Mouse (Mus musculus) liver, embryonic 14.5 days (tissue): Measurements from ENCODE around the gene Olfr211. TPM values are rescaled to one million over a fixed set of nuclear protein-coding genes. Genes with fewer than 3 reads are reported as not detected.
A peak's percentile ranks its signal among the peaks of the same experiment; 100 is the strongest.

Source experiments
- ATAC-seq: fragments of 200-750 bp; cut with Nextera tagmentation; 2 replicates; pipeline ENCODE4 v1.8.0; 2017; ENCODE audit warnings: moderate number of reproducible peaks, mild to moderate bottlenecking, moderate library complexity; ENCODE audit not compliant: insufficient read depth
- DNase-seq, 3 experiments: peaks; one replicate each; pipeline ENCODE4 v3.0.0-alpha.2; 2012 to 2013; ENCODE audit warnings: low read depth in 3 of 3, low spot score in 3 of 3
- H3K27ac ChIP-seq: fragments of 300-500 bp; sonication (generic); 2 replicates; pipeline ENCODE4 v1.5.1; 2014; ENCODE audit warnings: moderate library complexity, mild to moderate bottlenecking, control low read depth, inconsistent platforms
- H3K27me3 ChIP-seq: fragments of 300-500 bp; sonication (generic); 2 replicates; pipeline ENCODE4 v1.6.1; 2014; ENCODE audit warnings: mild to moderate bottlenecking, low read length, moderate library complexity; ENCODE audit not compliant: control insufficient read depth, insufficient read depth
- H3K36me3 ChIP-seq: fragments of 300-500 bp; sonication (generic); replicated peaks from 2 replicates; pipeline ENCODE4 v1.6.1; 2014; ENCODE audit warnings: low read depth; ENCODE audit not compliant: control insufficient read depth, insufficient read depth
- H3K4me1 ChIP-seq, 2 experiments: fragments of 200-500 bp in 1 of 2; fragments of 300-500 bp in 1 of 2; sonication (generic) in 1 of 2; replicated peaks; 2 replicates each; pipeline ENCODE4 v1.6.1; 2012 to 2014; ENCODE audit warnings: antibody characterized with exemption in 1 of 2, inconsistent platforms in 1 of 2, low read length in 1 of 2; ENCODE audit not compliant: control insufficient read depth in 2 of 2, insufficient read depth in 2 of 2
- H3K4me2 ChIP-seq: fragments of 300-500 bp; sonication (generic); 2 replicates; pipeline ENCODE4 v1.6.1; 2014; ENCODE audit warnings: low read depth, mild to moderate bottlenecking, control low read depth, moderate library complexity
- H3K4me3 ChIP-seq, 2 experiments: fragments of 200-500 bp in 1 of 2; fragments of 300-500 bp in 1 of 2; sonication (generic) in 1 of 2; 2 replicates each; pipeline ENCODE4 v1.5.1; 2012 to 2014; ENCODE audit warnings: low read depth in 2 of 2, low read length in 2 of 2, mild to moderate bottlenecking in 2 of 2, control low read depth in 1 of 2, inconsistent platforms in 1 of 2, moderate library complexity in 1 of 2; ENCODE audit not compliant: insufficient read depth in 1 of 2
- H3K9ac ChIP-seq: fragments of 300-500 bp; sonication (generic); replicated peaks from 2 replicates; pipeline ENCODE4 v1.6.1; 2014; ENCODE audit warnings: mild to moderate bottlenecking, control low read depth, moderate library complexity
- H3K9me3 ChIP-seq: fragments of 300-500 bp; sonication (generic); 2 replicates; pipeline ENCODE4 v1.6.1; 2016; ENCODE audit warnings: low read length, mixed read lengths; ENCODE audit not compliant: control insufficient read depth
- CTCF ChIP-seq: IDR thresholded peaks from 2 replicates; pipeline ENCODE4 v1.5.1; 2016; ENCODE audit warnings: antibody characterized with exemption, low read depth, control low read depth
- EP300 ChIP-seq: IDR thresholded peaks from 2 replicates; pipeline ENCODE4 v1.6.1; 2016; ENCODE audit warnings: antibody characterized with exemption, low read depth
- WGBS: fragments of 180-500 bp; shearing (Covaris S2); extraction: QIAGEN DNeasy Blood & Tissue Kit; methylation state at CpG from one replicate; pipeline ENCODE4 v1.1.7; 2014; ENCODE audit not compliant: insufficient replicate concordance; 5-methylcytosine and 5-hydroxymethylcytosine counted together
- polyA plus RNA-seq, 2 experiments: library from polyadenylated mRNA; depleted of rRNA in 1 of 2; stranded (reverse) in 1 of 2; unstranded in 1 of 2; fragments of >200 nt; fragmentation: Nextera tagmentation in 1 of 2; extraction: Ambion mirVana in 1 of 2; gene quantifications; 2 replicates each; pipeline versions ENCODE4 v1.2.1 to v1.2.3; 2012 to 2014

The Olfr211 gene
- polyA plus RNA-seq, 2 experiments: not detected

DNA sequence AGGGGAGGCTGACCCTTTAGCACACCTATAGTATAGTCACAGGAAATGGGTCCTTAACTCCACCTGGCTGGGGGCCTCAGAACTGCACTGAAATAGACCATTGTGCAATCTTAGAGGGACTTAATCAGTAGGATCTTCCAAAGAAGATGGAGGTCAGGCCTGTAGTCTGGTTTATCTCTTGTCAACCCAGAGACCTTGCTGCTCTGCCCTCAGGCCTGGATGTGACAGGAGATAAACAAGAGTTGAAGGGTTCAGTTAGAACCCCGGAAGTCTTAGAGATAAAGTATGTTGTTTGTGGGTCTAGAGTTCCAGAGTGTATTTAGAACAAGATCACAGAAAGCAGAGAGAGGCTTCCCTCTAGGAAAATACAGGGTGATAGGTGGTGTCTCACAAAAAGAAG is 32.4 kb upstream of the Olfr211 start:
- H3K9ac ChIP-seq: no peak overlapping the region
- DNase-seq (no peak), ATAC-seq (peak; percentile 60; the same call in 1 of the 2 replicates)
- TF ChIP-seq EP300 (no peak), CTCF (no peak)
- H3K36me3 ChIP-seq: no peaks in the 10 kb centered on the region
- peaks cover 11% of the 10 kb centered on the region for H3K27me3 ChIP-seq
- H3K4me3 ChIP-seq: no peak overlapping the region
- H3K4me2 ChIP-seq: no peak overlapping the region
- no peak overlapping the region for H3K27ac ChIP-seq
- no peaks in the 10 kb centered on the region for H3K9me3 ChIP-seq
- H3K4me1 ChIP-seq: peaks cover 0 to 19% of the 10 kb centered on the region in 2 experiments; a peak in 3 of 4 replicates
- WGBS: 0% methylated on average over 1 of the region's 1 CpGs

DNA sequence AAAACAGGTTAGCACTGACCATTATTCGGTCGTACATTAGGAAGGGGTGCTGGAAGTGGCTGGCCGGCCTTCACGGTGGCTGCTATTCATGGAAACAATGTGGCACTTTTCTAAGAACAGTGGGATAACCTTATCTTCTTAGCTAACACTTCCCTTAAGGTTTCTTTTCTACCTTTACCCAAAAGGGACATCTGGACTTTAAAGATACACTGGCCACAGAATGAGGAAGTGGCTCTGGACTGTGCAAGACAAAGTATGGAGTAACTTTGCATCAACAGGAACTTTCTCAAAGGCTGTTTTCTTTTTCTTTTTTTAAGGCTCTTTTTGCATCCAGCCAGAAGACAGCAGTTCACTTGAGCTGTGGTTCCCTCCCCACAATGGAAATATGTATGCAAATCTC is 30.2 kb upstream of the Olfr211 start:
- Histone ChIP-seq H3K4me2 (no peak overlapping the region), H3K4me1 (peaks cover 0 to 19% of the 10 kb centered on the region in 2 experiments; a peak in 3 of 4 replicates), H3K4me3 (no peak overlapping the region), H3K27ac (no peak overlapping the region), H3K9me3 (no peaks in the 10 kb centered on the region), H3K27me3 (peaks cover 11% of the 10 kb centered on the region), H3K36me3 (no peaks in the 10 kb centered on the region), H3K9ac (no peak overlapping the region)
- ATAC-seq: no peak
- no peak for DNase-seq
- 15% methylated on average over 4 of the region's 4 CpGs for WGBS
- TF ChIP-seq CTCF (no peak), EP300 (no peak)

DNA sequence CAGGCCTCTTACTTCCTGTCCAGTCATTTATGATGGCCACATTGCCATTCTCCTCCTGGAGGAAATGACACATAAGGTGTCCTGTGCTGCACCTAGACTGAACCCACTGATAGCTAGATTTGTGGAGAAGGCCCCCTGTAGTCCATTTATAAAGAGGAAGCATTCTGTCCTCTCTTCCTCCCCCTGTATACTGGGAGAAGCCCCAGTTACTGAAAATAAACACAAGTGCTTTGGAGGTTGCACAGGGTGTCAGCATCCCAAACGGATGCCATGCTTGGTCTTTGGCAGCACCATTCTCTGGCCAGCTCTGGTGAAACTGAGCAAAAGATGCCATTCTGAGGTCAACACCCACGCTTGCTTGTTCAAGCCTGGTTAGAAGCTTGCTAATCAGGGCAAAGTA is 29.7 kb upstream of the Olfr211 start:
- Histone ChIP-seq H3K27me3 (peaks cover 11% of the 10 kb centered on the region), H3K36me3 (no peaks in the 10 kb centered on the region), H3K4me1 (peaks cover 0 to 19% of the 10 kb centered on the region in 2 experiments; a peak in 3 of 4 replicates), H3K27ac (no peak overlapping the region), H3K9me3 (no peaks in the 10 kb centered on the region), H3K4me3 (no peak overlapping the region), H3K4me2 (no peak overlapping the region), H3K9ac (no peak overlapping the region)
- no peak for DNase-seq
- TF ChIP-seq CTCF: no peak
- TF ChIP-seq EP300: no peak
- ATAC-seq: no peak
- 27% methylated on average over 2 of the region's 2 CpGs for WGBS

DNA sequence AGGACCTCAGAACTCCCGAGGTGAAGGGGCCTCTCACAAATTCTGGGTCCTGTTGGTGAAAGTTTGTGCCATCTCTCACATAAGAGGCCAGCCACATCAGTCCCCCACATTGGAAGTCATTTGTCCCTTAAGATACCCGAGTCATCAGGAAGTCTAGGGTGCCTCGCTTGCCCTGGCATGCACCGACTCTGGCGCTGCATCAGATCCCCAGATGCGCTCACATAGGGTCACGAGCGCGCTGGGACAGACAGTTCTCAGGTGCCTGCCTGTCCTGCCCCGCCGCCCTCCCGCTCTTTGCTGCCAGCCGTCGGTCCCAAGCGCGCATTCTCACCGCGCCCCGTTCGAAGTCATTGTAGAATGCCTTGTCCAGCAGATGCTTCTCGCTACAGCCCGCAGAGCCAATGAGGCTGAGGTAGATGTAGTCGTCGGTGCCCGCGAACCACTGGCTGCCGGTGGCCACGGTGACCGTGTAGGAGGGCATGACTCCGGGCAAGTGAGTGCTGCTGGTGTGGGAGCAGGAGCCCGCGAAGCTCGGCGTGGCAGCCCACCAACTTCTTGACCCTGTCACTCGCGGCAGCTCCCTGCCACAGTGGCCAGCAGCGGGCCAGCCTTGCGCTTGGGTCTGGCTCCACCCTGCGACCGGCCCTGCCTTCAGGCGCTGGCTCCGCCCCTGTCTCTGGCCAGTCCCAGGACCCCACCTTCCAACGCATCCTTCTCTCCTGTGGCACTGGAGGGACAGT is 28.2 kb upstream of the Olfr211 start, which contains the start of gene Alox5:
TSS of gene Alox5 (minus strand) at position 635 of the 740 bp plus-strand sequence.
- peak within 1 kb of the TSS; percentile 21 to 37 for H3K4me3 ChIP-seq
- peaks cover 0 to 17% of the 10 kb centered on the region in 2 experiments; a peak in 3 of 4 replicates for H3K4me1 ChIP-seq
- peak within 1 kb of the TSS; percentile 63 for H3K4me2 ChIP-seq
- no peaks in the 10 kb centered on the region for H3K36me3 ChIP-seq
- H3K27ac ChIP-seq: no peak within 1 kb of the TSS
- TF ChIP-seq CTCF: peak; percentile 37
- no peak for TF ChIP-seq EP300
- no peak for DNase-seq
- no peak within 1 kb of the TSS; the same call in 1 of the 2 replicates for H3K9ac ChIP-seq
- no peaks in the 10 kb centered on the region for H3K9me3 ChIP-seq
- peaks cover 11% of the 10 kb centered on the region for H3K27me3 ChIP-seq
- under 1% methylated on average over 43 of the region's 43 CpGs for WGBS
- ATAC-seq: peak; percentile 47; the same call in 1 of the 2 replicates

DNA sequence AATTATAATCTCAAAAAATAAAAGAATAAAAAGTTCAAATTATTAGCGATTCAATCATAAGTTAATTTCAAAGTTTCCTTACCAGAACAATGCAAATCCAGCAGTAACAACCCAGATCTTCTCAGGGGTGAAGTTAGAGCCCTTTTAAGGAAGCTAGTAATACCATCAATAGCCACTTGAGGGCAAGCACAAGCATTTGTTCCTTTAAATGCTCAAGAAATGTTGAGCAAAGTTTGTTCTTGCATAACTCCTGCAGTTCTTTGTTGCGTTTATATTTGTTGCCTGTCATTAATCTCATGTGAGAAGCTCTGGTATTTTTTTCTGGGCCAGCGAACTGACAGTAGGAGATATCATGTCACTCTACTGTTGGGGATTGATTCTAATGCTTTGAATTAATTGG is 20.8 kb upstream of the Olfr211 start:
- no peak overlapping the region for H3K9ac ChIP-seq
- H3K4me1 ChIP-seq: no peaks in the 10 kb centered on the region
- no peaks in the 10 kb centered on the region for H3K9me3 ChIP-seq
- H3K36me3 ChIP-seq: no peaks in the 10 kb centered on the region
- H3K27me3 ChIP-seq: no peaks in the 10 kb centered on the region
- no peak overlapping the region for H3K27ac ChIP-seq
- no peak overlapping the region for H3K4me2 ChIP-seq
- no peak overlapping the region for H3K4me3 ChIP-seq
- 16% methylated on average over 3 of the region's 3 CpGs for WGBS
- no peak for DNase-seq
- no peak for ATAC-seq
- no peak for TF ChIP-seq EP300
- TF ChIP-seq CTCF: peak; percentile 36; the same call in 1 of the 2 replicates
